Mouse (Mus musculus) CH12.LX (cell line): ENCODE data around the gene Nfu1. TPM values are rescaled to one million over a fixed set of nuclear protein-coding genes. Genes with fewer than 3 reads are reported as not detected.
A peak's percentile ranks its signal among the peaks of the same experiment; 100 is the strongest.

ENCODE experiments used
- DNase-seq: peaks from one replicate; pipeline ENCODE4 v3.0.0-alpha.2; 2013; ENCODE audit errors: extremely low read depth
- H3K27ac ChIP-seq: 2 replicates; pipeline ENCODE4 v1.5.1; 2012; ENCODE audit warnings: low read depth, mild to moderate bottlenecking, control low read depth, moderate library complexity; ENCODE audit not compliant: insufficient read depth
- H3K27me3 ChIP-seq: replicated peaks from 2 replicates; pipeline ENCODE3; 2012; ENCODE audit warnings: inconsistent platforms
- H3K36me3 ChIP-seq, 2 experiments: replicated peaks in 1 of 2; 2 replicates each; pipeline versions ENCODE3 to v1.6.1; 2012; ENCODE audit warnings: inconsistent platforms in 1 of 2, low read length in 1 of 2, mild to moderate bottlenecking in 1 of 2, mixed read lengths in 1 of 2, moderate library complexity in 1 of 2; ENCODE audit not compliant: control insufficient read depth in 1 of 2, insufficient read depth in 1 of 2
- H3K4me1 ChIP-seq, 2 experiments: 2 replicates each; pipeline ENCODE4 v1.6.1; 2012; ENCODE audit warnings: inconsistent platforms in 1 of 2, moderate library complexity in 1 of 2; ENCODE audit not compliant: insufficient read depth in 2 of 2, control insufficient read depth in 1 of 2
- H3K4me2 ChIP-seq: 2 replicates; pipeline ENCODE4 v1.6.1; 2012; ENCODE audit warnings: low read depth, mild to moderate bottlenecking, control low read depth; ENCODE audit not compliant: poor library complexity, insufficient read depth, severe bottlenecking
- H3K4me3 ChIP-seq, 3 experiments: fragments of 150-350 bp in 1 of 3; sonication (generic) in 1 of 3; replicated peaks in 1 of 3; 2 replicates each; pipeline versions ENCODE3 to v1.5.1; 2011 to 2012; ENCODE audit warnings: low read depth in 2 of 3, low read length in 2 of 3, mild to moderate bottlenecking in 2 of 3, moderate library complexity in 2 of 3, control low read depth in 1 of 3, improper control_type of control experiment in 1 of 3, inconsistent platforms in 1 of 3, mixed read lengths in 1 of 3; ENCODE audit not compliant: poor library complexity in 1 of 3
- H3K79me2 ChIP-seq: replicated peaks from 2 replicates; pipeline ENCODE4 v1.6.1; 2012; ENCODE audit warnings: mild to moderate bottlenecking, moderate library complexity; ENCODE audit not compliant: control insufficient read depth, poor library complexity, insufficient read depth, severe bottlenecking; ENCODE audit errors: extremely low read depth
- H3K9ac ChIP-seq: 2 replicates; pipeline ENCODE4 v1.6.1; 2012; ENCODE audit warnings: low read depth, mild to moderate bottlenecking, control low read depth, moderate library complexity; ENCODE audit not compliant: insufficient read depth
- H3K9me3 ChIP-seq: replicated peaks from 2 replicates; pipeline ENCODE3; 2012; ENCODE audit warnings: low read length, inconsistent platforms, mixed read lengths
- CHD2 ChIP-seq: IDR thresholded peaks from 2 replicates; pipeline ENCODE4 v1.6.1; 2011; ENCODE audit warnings: low read length, improper control_type of control experiment
- CTCF ChIP-seq, 2 experiments: IDR thresholded peaks in 1 of 2; conservative IDR thresholded peaks in 1 of 2; 2 replicates each; pipeline ENCODE4 v1.5.1; 2011 to 2012; ENCODE audit warnings: low read depth in 2 of 2, low read length in 2 of 2, improper control_type of control experiment in 1 of 2, inconsistent platforms in 1 of 2, mild to moderate bottlenecking in 1 of 2, moderate library complexity in 1 of 2
- E2F4 ChIP-seq: IDR thresholded peaks from 2 replicates; pipeline ENCODE4 v1.6.1; 2011; ENCODE audit warnings: low read depth, low read length, improper control_type of control experiment; ENCODE audit not compliant: insufficient replicate concordance
- GABPA ChIP-seq: IDR thresholded peaks from 2 replicates; pipeline ENCODE4 v1.6.1; 2012; ENCODE audit warnings: low read depth, low read length, improper control_type of control experiment, inconsistent platforms; ENCODE audit not compliant: insufficient replicate concordance
- HCFC1 ChIP-seq: IDR thresholded peaks from 2 replicates; pipeline ENCODE4 v1.6.1; 2012; ENCODE audit warnings: low read depth, mild to moderate bottlenecking, inconsistent platforms, low read length, improper control_type of control experiment
- IRF4 ChIP-seq: IDR thresholded peaks from 2 replicates; pipeline ENCODE4 v1.6.1; 2014; ENCODE audit warnings: low read depth, mild to moderate bottlenecking, inconsistent platforms, low read length, improper control_type of control experiment
- JUND ChIP-seq: conservative IDR thresholded peaks from 2 replicates; pipeline ENCODE4 v1.6.1; 2011; ENCODE audit warnings: low read depth, low read length, improper control_type of control experiment
- MAX ChIP-seq: IDR thresholded peaks from 2 replicates; pipeline ENCODE4 v1.6.1; 2011; ENCODE audit warnings: low read length, improper control_type of control experiment
- MEF2A ChIP-seq: IDR thresholded peaks from 2 replicates; pipeline ENCODE4 v1.6.1; 2014; ENCODE audit warnings: low read depth, mild to moderate bottlenecking, inconsistent platforms, low read length, improper control_type of control experiment, borderline replicate concordance
- MYC ChIP-seq: IDR thresholded peaks from 2 replicates; pipeline ENCODE4 v1.6.1; 2011; ENCODE audit warnings: low read depth, mild to moderate bottlenecking, improper control_type of control experiment, low read length
- RAD21 ChIP-seq: IDR thresholded peaks from 2 replicates; pipeline ENCODE4 v1.6.1; 2011; ENCODE audit warnings: low read depth, mild to moderate bottlenecking, low read length, improper control_type of control experiment, moderate library complexity
- RCOR1 ChIP-seq: conservative IDR thresholded peaks from 2 replicates; pipeline ENCODE4 v1.6.1; 2012; ENCODE audit warnings: low read depth, mild to moderate bottlenecking, inconsistent platforms, low read length, improper control_type of control experiment
- SMC3 ChIP-seq: IDR thresholded peaks from 2 replicates; pipeline ENCODE4 v1.6.1; 2011; ENCODE audit warnings: low read depth, low read length, improper control_type of control experiment
- UBTF ChIP-seq: IDR thresholded peaks from 2 replicates; pipeline ENCODE4 v1.6.1; 2012; ENCODE audit warnings: low read depth, mild to moderate bottlenecking, inconsistent platforms, low read length, improper control_type of control experiment, moderate library complexity
- ZC3H11A ChIP-seq: IDR thresholded peaks from 2 replicates; pipeline ENCODE4 v1.6.1; 2012; ENCODE audit warnings: low read depth, mild to moderate bottlenecking, inconsistent platforms, low read length, improper control_type of control experiment
- ZKSCAN1 ChIP-seq: IDR thresholded peaks from 2 replicates; pipeline ENCODE4 v1.6.1; 2012; ENCODE audit warnings: low read depth, inconsistent platforms, low read length, improper control_type of control experiment, borderline replicate concordance
- ZMIZ1 ChIP-seq: IDR thresholded peaks from 2 replicates; pipeline ENCODE4 v1.6.1; 2012; ENCODE audit warnings: low read depth, mild to moderate bottlenecking, inconsistent platforms, low read length, improper control_type of control experiment
- dilution Hi-C: fragments of 300-500 bp; cut with MboI; formaldehyde crosslinking; loops from 2 replicates; pipeline ENCODE4 v1.14.3; 2020; ENCODE audit warnings: low sequenced_read_pairs; ENCODE audit not compliant: extremely low pct_unique_long_range_greater_than_20kb, extremely low pct_ligation_motif_present
- in situ Hi-C: fragments of 300-500 bp; cut with MboI; formaldehyde crosslinking; loops from 3 replicates; pipeline ENCODE4 v1.14.3; 2019; ENCODE audit warnings: low sequenced_read_pairs, low pct_ligation_motif_present, low pct_unique_long_range_greater_than_20kb, mixed read lengths
- polyA plus RNA-seq: library from polyadenylated mRNA; unstranded; fragments of >175 nt; gene quantifications from 2 replicates; pipeline ENCODE4 v1.2.1, GENCODE M21; 2012; ENCODE audit warnings: low read depth; ENCODE audit not compliant: insufficient read length
- total RNA-seq, 2 experiments: library from RNA; depleted of rRNA; stranded (reverse); fragments of 300-350 nt in 1 of 2; fragments of >200 nt in 1 of 2; gene quantifications; 2 replicates each; pipeline ENCODE4 v1.2.3; 2012 to 2014

Gene Nfu1
- total and polyA plus RNA-seq, 3 experiments: 109 to 195 (median 133) TPM

- H3K9me3 ChIP-seq: peaks cover 11% of the 10 kb centered on the region
- DNase-seq: peak; percentile 65
- in situ Hi-C loops: no loop called here
- dilution Hi-C loops: no loop called here
- no peaks in the 10 kb centered on the region for H3K79me2 ChIP-seq
- peaks cover 0 to 5% of the 10 kb centered on the region in 2 experiments; a peak in 2 of 4 replicates for H3K4me1 ChIP-seq
- TF ChIP-seq SMC3: peak; percentile 12; the same call in 1 of the 2 replicates
- TF ChIP-seq CTCF (conservative IDR thresholded peaks at IDR 0.05 in 1 of 2, IDR thresholded peaks at IDR 0.05 in 1 of 2; ENCODE audit: low read depth in 2 of 2, low read length in 2 of 2): peak; percentile 62 to 79
- TF ChIP-seq UBTF: no peak
- peak; percentile 48 for TF ChIP-seq RAD21
- H3K9ac ChIP-seq: no peak overlapping the region
- no peaks in the 10 kb centered on the region for H3K27me3 ChIP-seq
- H3K36me3 ChIP-seq: peaks cover 60 to 86% of the 10 kb centered on the region in 2 experiments
- no peak overlapping the region for H3K4me2 ChIP-seq
- no peak overlapping the region for H3K27ac ChIP-seq
- no peak overlapping the region for H3K4me3 ChIP-seq
Measured at GRCm38 (mm10) chr6:87016916-87017315, 7.9 kb downstream of the Nfu1 start.

- dilution Hi-C loops (no loop called here), in situ Hi-C loops (no loop called here)
- Histone ChIP-seq H3K9ac (no peak overlapping the region), H3K4me2 (no peak overlapping the region), H3K79me2 (no peaks in the 10 kb centered on the region), H3K27me3 (no peaks in the 10 kb centered on the region), H3K4me3 (no peak overlapping the region), H3K9me3 (peaks cover 11% of the 10 kb centered on the region), H3K4me1 (no peaks in the 10 kb centered on the region), H3K27ac (no peak overlapping the region), H3K36me3 (peaks cover 60 to 84% of the 10 kb centered on the region in 2 experiments)
- TF ChIP-seq IRF4: no peak
- no peak for TF ChIP-seq GABPA
- TF ChIP-seq SMC3: no peak
- TF ChIP-seq RAD21: no peak
- TF ChIP-seq CHD2: no peak
- no peak for TF ChIP-seq MYC
- no peak for TF ChIP-seq JUND
- no peak for TF ChIP-seq UBTF
- TF ChIP-seq E2F4: no peak
- TF ChIP-seq ZMIZ1: no peak
- no peak for TF ChIP-seq ZKSCAN1
- no peak for TF ChIP-seq MEF2A
- TF ChIP-seq RCOR1: no peak
- no peak for TF ChIP-seq ZC3H11A
- TF ChIP-seq MAX: no peak
- TF ChIP-seq CTCF (conservative IDR thresholded peaks at IDR 0.05 in 1 of 2, IDR thresholded peaks at IDR 0.05 in 1 of 2; ENCODE audit: low read depth in 2 of 2, low read length in 2 of 2): no peak
- no peak for TF ChIP-seq HCFC1
- DNase-seq: no peak
Measured at GRCm38 (mm10) chr6:87018874-87019273, 9.8 kb downstream of the Nfu1 start.
